Mouse (Mus musculus): ENCODE data around the gene Pip4k2c. TPM values are rescaled to one million over a fixed set of nuclear protein-coding genes. Genes with fewer than 3 reads are reported as not detected.
A peak's percentile ranks its signal among the peaks of the same experiment; 100 is the strongest.
"Not testable (repeated sequence)": the region's sequence is repeated elsewhere in the genome, so short reads cannot be mapped to it uniquely, and the experiment has no call there.

Pip4k2c gene
- total RNA-seq, 4 experiments from 2014 or later, result 104 to 112 (median 106) TPM

DNA sequence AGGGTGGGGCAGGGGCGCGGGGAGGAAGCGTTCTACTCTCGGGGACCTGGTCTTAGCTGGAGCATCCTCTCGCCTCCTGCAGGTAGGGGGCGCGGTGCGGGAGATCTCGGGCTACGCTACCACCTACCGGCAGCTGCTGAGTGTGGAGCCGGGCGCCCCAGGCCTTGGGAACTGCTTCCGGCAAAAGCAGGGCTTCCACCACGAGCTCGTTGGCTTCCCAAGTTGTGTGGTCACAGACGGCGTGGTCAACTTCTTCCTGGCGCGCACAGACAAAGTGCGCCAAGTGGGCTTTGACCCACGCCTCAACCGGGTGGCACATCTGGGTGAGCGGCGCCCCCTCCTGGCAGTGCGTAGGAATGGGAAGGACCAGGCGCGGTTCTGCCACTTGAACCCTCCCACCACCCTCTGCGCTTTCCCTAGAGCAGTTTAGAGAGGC, 40.5 kb downstream of the Pip4k2c start:
- DNase-seq (ENCODE audit: low spot score in 2 of 2), result no peak

DNA sequence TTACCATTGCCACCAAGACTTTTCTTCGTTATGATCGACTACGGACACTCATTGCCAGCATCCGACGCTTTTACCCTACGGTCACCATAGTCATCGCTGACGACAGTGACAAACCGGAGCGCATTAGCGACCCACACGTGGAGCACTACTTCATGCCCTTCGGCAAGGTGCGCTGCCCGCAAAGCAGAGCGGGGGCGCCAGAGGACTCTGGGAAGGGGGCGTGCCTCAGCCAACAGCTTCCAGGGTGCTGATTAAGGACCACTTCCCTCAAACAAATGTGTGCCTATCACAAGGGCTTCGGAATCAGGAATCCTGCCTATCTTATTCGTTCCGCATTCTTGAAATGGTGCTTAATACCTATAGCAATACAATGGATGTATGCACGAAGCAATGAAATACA, 41.4 kb downstream of the Pip4k2c start:
- no peak for DNase-seq (ENCODE audit: low spot score in 2 of 2)

DNA sequence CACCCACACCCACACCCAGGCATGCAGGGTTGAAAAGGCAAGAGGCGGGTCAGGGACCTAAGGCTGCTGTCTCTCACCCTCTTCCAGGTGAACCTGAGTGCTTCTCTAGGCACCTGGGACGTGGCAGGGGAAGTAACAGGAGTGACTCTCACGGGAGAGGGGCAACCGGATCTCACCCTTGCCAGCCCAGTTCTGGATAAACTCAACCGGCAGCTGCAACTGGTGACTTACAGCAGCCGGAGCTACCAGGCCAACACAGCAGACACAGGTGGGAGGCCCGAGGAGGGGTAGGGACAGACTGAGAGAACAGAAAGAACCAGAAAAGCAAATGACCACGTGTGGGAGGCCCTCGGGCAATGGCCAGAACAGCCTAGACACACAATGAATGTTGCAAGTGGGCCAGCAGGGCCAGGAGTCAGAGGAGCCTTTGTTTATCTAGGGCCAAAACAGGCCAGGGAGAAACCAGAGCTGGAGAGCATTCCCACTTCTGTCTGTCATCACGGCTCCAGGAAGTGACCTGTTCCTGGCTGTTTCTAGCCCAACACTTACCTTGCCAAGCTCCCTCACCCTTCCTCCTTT, 43.7 kb downstream of the Pip4k2c start:
- no peak for DNase-seq (ENCODE audit: low spot score in 2 of 2)

DNA sequence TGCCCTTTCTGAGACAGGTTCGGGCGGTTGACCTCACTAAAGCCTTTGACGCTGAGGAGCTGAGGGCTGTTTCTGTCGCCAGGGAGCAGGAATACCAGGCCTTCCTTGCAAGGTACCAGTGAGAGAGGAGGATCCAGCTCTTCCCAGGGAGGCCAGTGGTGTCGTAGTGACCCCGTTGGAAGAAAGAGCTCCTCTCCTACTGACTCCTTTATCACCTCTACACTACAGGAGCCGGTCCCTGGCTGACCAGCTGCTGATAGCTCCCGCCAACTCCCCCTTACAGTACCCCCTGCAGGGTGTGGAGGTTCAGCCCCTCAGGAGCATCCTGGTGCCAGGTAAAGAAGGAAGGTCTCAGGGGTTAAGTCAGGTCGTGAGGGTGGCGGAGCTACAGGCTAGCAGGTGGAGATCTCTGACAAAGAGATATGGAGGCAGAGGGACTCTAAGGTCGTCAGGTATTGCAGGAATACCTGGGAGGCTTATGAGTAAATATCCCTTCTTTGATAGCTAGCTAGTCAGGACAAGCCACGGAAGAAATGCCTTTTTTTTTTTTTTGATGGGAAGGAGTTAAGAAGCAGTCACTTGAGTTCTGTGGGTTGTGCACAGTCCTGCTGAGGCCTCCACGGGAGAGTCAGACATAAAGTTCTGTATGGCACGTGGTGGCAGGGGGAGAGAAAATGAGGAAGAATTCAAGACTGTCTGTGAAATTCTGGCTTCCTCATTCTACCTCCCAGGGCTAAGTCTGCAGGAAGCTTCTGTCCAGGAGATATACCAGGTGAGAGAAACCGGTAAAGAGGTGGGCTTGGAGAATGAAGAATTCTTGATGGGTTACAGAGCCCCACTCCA, 44.4 kb downstream of the Pip4k2c start:
- no peak for DNase-seq (ENCODE audit: low spot score in 2 of 2)

DNA sequence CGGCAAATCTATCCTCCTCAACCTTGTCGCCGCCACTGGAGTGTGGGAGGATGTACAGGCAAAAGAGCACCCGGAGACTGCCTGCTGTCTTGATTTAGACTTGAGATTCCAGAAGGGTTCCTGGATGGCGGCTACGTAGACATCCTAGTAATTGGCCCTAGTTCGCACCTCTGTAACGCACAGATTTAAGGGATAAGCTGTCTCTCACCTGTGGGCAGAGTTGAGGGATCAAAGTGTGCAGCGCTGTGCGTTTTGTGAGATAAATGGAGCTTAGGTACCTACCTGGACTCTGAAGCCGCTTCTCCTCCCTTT, 45.0 kb downstream of the Pip4k2c start:
- DNase-seq (ENCODE audit: low spot score in 2 of 2), result no peak

DNA sequence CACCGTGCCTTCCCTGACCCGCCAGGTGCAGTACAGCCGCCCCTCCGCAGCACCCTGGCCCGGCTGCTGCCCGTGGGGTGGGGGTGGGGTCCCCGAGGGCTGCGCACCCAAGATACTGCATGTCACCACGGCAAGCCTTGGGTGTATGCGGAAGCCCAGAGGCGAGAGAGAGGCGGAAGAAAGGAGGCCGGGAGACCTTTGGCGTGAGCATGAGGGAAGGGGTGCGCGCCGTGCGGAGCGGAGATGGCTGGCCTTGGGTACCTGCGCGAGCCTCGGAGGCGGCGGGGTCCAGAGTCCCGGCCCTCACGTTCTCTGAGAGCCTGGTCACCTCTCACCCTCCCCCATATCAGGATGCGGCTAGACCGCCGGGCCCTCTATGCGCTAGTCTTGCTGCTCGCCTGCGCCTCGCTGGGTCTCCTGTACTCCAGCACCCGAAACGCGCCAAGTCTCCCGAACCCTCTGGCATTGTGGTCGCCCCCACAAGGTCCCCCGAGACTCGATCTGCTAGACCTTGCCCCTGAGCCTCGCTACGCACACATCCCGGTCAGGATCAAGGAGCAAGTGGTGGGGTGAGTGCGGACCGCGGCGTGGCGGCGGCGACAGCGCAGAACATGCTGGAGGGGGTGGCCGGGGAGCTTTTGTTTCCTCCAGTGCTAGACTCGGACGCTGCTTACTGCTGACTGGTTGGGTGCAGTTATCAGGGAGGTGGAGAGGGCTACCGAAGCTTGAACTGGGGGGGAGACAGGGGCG, 45.6 kb downstream of the Pip4k2c start:
- DNase-seq (ENCODE audit: low spot score in 2 of 2), result no peak

DNA sequence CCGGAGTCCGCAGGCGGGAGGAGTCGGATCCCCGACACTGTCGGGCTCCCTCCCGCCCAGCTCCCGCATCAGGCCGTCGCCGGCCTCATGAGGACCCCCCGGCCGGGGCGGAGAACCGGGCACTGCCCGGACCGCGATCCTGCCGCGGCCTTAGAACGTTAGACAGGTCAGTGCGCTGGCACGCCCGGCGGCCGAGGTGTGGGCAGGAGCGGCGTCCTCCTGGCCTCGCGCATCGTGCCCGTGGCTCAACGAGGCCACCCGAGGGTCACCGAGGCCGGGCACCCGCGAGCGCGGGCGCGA, 46.1 kb downstream of the Pip4k2c start:
- no peak for DNase-seq (ENCODE audit: low spot score in 2 of 2)

DNA sequence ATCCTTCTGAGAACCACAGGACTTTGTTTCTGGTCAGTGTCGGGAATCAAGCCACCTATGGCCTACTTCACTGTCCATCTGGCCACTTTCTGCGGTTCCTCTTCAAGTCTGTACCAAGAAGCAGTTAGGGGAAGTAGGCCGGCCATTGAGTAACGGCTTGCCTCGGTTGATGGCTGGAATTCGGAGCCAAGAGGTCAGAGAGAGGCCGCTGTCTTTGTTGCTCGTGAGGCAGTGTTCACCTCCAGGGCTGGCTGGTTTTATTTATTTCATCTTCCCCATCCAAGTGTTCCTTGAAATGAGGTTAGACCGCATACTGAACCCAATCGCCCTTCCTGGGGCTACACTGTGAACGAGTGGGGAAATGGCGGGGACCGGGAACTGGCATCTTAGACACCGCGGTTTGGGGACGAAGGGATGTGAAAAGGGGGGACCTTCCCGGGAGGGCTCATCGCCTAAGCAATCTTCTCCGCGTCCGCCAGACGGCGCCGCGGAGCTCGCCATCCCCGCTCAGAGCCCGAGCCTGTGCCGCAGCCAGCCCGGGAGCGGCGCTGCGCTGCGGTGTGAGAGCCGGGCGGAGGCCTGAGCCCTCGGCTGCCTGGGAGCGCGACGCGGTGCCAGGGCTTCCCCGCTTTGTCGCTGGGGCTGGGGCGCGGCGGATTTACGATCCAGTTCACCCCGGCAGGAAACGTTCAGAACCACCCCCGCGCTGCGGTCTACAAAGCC, 46.6 kb downstream of the Pip4k2c start, which contains the start of gene B4galnt1:
Gene B4galnt1 (plus strand): TSS at position 595 of the 723 bp plus-strand sequence.
- peak; percentile 45 to 57 for DNase-seq (ENCODE audit: low spot score in 2 of 2)

DNA sequence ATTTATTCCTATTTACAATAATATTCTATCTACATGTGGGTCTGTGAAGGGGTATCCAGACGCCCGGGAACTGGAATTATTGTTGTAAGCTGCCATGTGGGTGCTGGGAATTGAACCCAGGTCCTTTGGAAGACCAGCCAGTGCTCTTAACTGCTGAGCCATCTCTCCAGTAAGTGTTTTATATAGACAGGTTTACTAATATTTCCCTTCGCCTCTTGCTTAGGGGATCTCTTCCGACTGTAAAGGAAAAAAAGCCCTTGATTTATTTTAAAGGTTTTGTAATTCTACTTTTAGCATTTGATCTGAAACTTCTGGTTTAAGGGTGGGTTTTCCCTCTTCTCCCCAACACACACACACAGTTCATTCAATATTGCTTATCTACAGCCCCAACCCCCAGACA, 47.2 kb downstream of the Pip4k2c start:
- DNase-seq (ENCODE audit: low spot score in 2 of 2), result no peak

DNA sequence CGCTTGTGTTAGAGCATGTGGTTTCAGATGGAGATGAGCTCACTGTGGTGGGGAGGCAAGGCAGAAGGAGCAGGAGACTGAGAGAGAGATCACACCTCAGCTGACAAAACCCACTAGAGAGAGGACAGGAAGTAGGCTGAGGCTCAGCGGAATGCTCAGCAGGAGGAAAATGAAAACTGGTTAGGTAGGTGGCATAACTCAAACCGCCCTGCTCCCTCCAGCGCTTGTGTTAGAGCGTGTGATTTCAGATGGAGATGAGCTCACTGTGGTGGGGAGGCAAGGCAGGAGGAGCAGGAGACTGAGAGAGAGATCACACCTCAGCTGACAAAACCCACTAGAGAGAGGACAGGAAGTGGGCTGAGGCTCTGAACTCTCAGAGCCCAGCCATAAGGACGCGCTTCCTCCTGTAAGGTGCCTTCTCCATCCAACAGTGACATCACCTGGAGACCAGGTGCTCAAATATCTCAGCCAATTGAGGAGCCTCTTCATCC, 48.6 kb downstream of the Pip4k2c start:
- DNase-seq (ENCODE audit: low spot score in 2 of 2), result not testable (repeated sequence)

DNA sequence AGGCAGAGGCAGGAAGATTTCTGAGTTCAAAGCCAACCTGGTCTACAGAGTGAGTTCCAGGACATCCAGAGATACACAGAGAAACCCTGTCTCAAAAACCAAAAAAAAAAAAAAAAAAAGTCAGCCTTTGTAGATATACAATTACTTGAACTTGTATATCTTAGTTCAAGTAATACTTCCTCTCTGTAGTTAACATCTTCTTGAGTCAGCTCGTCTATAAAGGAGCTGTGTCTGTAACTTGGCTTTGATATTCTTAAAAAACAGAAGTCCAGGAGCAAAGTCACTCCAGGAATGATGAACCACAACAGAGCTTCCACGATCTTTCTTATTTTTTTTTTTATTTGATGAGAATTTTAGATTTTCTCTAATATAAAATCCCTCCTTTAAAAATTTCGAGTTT, 50.7 kb downstream of the Pip4k2c start:
- DNase-seq (ENCODE audit: low spot score in 2 of 2), result no peak

DNA sequence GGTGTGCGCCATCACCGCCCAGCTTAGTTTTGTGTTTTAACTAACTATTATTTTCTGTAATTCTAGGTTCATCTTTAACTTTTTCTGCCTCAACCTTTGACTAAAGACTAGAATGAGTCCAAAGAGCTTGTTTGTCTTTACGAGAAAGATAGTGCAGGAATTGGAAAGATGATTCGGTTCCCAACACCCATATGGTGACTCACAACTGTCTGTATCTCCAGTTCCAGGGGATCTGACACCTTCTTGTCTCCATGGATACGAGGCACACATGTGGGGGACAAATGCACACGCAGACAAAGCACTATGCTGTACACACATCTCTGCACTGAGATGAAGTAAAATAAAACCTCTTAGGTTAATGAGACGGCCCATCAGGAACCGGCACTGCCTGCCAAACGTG, 51.3 kb downstream of the Pip4k2c start:
- DNase-seq (ENCODE audit: low spot score in 2 of 2), result no peak

DNA sequence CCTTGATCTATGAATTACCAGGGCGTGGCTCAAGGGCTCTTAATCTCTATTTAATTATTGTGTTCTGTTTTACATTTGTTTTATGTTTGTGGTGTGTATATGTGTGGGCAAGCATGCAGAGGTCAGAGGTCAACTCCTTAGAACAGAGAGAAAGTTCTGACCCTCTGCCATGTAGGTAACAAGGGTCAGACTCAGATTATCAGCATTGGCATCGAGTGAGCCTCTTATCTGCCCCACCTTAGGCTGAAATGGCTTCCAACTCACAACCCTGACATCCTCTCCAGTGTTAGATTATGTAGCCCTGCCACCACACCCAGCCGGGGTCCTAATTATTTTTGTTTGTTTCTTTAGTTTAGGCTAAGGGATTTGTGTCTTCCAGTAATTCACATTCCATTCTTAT, 52.9 kb downstream of the Pip4k2c start:
- DNase-seq (ENCODE audit: low spot score in 2 of 2), result no peak

DNA sequence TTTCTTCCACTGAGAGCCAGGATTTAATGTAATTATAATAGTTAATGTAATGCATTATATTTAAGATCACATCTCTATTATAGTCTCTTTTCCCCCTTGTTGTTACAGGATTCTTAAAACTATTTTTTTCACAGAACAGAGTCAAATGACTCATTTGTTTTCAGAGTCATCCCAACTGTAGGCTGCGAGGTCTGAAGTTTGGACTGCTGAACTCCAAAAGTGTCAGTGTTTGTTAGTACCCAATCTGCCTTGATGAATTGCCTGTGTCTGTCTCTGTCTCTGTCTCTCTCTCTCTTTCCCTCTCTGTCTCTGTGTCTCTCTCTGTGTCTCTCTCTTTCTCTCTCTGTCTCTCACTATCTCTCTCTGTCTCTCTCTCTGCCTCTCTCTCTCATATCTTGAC, 54.9 kb downstream of the Pip4k2c start:
- no peak for DNase-seq (ENCODE audit: low spot score in 2 of 2)

DNA sequence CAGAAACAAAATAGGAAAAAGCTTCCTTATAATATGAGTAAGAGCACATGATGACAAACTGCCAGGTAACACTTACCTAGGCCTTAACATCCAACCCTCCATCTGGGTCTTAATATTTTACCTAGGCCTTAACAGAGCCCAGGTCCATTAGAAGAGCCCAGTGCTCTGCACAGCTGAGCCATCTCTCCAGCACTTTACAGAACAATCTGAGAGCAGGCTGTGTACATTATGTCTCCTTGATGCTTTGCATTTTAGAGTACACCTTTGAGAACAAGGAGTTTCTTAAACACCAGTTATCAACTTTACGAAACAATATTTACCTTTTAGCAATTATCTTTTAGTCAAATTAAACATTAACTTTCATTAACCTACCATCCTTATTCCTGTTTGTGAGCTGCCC, 55.3 kb downstream of the Pip4k2c start:
- DNase-seq (ENCODE audit: low spot score in 2 of 2), result no peak

DNA sequence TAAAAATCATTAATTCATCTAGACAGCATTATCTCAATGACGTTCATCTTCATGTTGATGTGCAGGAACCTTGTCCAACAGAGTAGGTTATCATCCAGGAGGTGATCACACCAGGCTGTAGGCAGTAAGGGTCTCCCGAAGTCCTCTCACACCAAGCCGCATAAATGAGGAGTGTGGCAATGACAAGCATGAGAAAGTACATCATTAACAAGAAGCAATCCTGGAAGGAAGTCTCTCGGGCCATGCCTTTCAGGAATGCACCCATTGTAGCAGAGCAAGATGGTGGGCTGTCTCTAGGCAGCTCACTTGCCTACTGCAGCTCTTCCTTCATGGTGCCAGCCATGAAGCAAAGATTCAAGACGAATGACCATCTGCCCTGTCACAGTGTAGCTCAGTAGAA, 56.7 kb downstream of the Pip4k2c start:
- no peak for DNase-seq (ENCODE audit: low spot score in 2 of 2)

DNA sequence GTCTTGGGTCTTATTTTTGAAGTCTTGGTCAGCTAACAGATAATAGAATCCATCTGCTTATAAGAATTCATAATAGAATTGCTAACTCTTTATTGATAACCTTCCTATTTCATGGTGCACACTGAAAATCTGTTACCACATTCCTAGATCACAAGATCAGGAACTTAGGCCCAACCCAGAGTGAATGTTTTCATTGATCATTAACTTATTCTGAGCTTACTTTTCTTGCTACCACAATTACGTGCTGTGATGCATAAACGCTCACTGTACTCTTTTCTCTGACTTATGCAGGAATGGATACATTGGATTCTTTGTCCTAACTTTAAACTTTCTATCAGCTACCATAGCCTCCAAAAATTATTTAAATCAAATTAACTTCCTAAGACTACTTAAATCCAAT, 57.1 kb downstream of the Pip4k2c start:
- no peak for DNase-seq (ENCODE audit: low spot score in 2 of 2)

DNA sequence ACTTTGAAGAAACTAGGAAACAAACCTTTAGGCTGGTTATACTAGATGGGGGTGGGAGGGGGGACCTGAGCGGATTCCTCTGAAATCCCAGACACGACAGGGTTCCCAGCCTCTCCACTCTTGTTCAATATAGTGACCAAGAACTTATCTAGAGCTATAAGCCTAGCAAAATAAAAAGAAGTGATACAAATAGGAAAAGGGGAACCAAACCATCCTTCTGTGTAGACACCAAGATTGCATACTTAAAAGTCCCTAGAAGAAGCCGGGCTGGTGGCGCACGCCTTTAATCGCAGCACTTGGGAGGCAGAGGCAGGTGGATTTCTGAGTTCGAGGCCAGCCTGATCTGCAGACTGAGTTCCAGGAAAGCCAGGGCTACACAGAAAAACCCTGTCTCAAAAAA, 58.1 kb downstream of the Pip4k2c start:
- DNase-seq (ENCODE audit: low spot score in 2 of 2), result no peak

DNA sequence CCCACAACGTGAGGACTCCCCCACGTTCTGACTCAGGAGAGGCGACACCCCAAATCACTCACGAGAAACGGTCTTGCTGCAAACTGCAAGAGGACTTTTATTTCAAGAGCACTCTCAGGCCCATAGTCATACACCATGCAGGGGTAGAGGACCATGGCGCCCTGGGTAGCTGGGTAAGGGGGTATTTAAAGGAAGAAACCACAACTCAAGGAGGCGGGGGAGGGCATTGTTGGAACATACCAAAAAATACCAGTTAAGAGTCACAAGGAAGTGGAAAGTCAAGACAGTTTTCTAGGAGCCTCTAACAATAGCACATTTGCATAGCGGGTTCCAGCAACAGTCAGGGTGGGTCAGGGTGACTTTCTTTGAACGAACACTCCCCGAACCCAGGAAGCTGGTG, 58.8 kb downstream of the Pip4k2c start:
- not testable (repeated sequence) for DNase-seq (ENCODE audit: low spot score in 2 of 2)

DNA sequence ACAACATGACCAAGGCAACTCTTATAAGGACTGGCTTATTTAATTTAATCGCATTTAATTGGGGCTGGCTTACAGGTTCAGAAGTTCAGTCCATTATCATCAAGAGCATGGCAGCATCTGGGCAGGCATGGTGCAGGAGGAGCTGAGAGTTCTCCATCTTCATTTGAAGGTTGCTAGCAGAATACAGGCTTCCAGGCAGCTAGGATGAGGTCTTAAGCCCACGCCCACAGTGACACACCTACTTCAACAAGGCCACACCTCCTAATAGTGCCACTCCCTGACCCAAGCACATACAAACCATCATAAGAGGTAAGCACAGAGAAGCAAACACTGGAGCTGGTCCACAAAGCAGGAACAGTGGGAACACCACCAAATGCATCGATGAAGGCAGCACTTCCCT, 60.2 kb downstream of the Pip4k2c start:
- not testable (repeated sequence) for DNase-seq (ENCODE audit: low spot score in 2 of 2)

DNA sequence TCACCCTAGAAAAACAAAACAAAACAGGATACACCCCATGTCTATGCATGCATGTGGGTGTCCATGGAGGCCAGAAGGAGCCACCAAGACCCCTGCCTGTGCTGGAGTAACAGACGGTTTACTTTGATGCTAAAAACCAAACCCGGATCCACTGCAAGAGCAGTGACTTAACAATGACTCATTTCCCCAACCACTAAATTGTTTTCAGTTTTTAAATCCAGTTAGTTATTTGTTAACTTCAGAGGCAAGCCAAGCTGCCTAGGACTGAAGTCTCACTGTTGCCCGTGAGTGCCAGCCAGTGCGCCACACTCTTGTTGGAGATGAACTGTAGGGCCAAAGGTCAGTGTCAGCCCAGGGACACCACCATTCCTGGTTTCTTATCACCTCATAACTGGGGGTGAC, 60.9 kb downstream of the Pip4k2c start:
- no peak for DNase-seq (ENCODE audit: low spot score in 2 of 2)

DNA sequence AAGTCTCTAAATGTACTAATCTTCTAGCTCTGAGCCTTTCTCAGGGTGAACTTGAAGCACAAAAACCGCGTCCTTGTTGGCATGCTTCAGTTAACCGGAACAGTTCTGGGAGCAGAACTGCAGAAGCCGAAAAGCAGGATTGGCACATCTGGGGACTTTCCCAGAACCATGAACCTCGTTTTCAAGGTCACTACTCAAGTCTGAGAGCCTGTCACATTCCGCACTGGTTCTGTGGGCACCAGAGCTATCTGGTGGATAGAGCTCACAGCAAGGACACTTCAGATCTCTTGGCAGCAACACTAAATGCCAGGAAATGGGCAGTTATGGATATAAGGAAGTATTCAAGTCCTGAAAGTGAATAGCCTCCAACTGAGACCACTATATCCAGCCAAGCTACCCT, 64.2 kb downstream of the Pip4k2c start:
- DNase-seq (ENCODE audit: low spot score in 2 of 2), result no peak

Measured in left cerebral cortex, adult 8-10 months (tissue).